Mouse (Mus musculus): Measurements from ENCODE around the gene Hnrnph3.

GRCm38 (mm10) chr10:62980039-62980954 is 43.7 kb downstream of the Hnrnph3 start, which contains the start of gene Rufy2:
- TF ChIP-seq ZNF384 (IDR thresholded peaks at IDR 0.05; ENCODE audit: low read depth, low read length) (no peak), CHD2 (IDR thresholded peaks at IDR 0.05; ENCODE audit: low read depth, low read length) (no peak; the same call in 1 of the 2 replicates), MAFK (IDR thresholded peaks at IDR 0.05; ENCODE audit: insufficient read depth, low read depth, low read length) (no peak), HCFC1 (IDR thresholded peaks at IDR 0.05; ENCODE audit: borderline replicate concordance, insufficient read depth, low read length) (no peak)

Measured in ES-E14 (cell line).